Mouse (Mus musculus) E14TG2a.4 (cell line): ENCODE results near the gene Six2.

ENCODE experiments used
- H3K27me3 ChIP-seq: 2 replicates; pipeline ENCODE4 v1.6.1; 2014; ENCODE audit warnings: low read length, control low read depth; ENCODE audit not compliant: insufficient read depth
- H3K36me3 ChIP-seq: 2 replicates; pipeline ENCODE4 v1.6.1; 2014; ENCODE audit warnings: low read length, control low read depth; ENCODE audit not compliant: insufficient read depth
- H3K4me1 ChIP-seq: replicated peaks from 2 replicates; pipeline ENCODE4 v1.6.1; 2014; ENCODE audit warnings: low read depth, low read length, control low read depth
- H3K4me3 ChIP-seq: replicated peaks from 2 replicates; pipeline ENCODE4 v1.5.1; 2014; ENCODE audit warnings: mild to moderate bottlenecking, low read length
- H3K9me3 ChIP-seq: 2 replicates; pipeline ENCODE4 v1.6.1; 2014; ENCODE audit warnings: low read length, control low read depth
- CTCF ChIP-seq: conservative IDR thresholded peaks from 2 replicates; pipeline ENCODE4 v1.5.1; 2014; ENCODE audit warnings: low read length
- NANOG ChIP-seq: IDR thresholded peaks from 2 replicates; pipeline ENCODE4 v1.6.1; 2014; ENCODE audit warnings: borderline replicate concordance, low read length, mixed read lengths
- POU5F1 ChIP-seq: IDR thresholded peaks from 2 replicates; pipeline ENCODE4 v1.6.1; 2014; ENCODE audit warnings: low read length, borderline replicate concordance

Gene Six2

DNA sequence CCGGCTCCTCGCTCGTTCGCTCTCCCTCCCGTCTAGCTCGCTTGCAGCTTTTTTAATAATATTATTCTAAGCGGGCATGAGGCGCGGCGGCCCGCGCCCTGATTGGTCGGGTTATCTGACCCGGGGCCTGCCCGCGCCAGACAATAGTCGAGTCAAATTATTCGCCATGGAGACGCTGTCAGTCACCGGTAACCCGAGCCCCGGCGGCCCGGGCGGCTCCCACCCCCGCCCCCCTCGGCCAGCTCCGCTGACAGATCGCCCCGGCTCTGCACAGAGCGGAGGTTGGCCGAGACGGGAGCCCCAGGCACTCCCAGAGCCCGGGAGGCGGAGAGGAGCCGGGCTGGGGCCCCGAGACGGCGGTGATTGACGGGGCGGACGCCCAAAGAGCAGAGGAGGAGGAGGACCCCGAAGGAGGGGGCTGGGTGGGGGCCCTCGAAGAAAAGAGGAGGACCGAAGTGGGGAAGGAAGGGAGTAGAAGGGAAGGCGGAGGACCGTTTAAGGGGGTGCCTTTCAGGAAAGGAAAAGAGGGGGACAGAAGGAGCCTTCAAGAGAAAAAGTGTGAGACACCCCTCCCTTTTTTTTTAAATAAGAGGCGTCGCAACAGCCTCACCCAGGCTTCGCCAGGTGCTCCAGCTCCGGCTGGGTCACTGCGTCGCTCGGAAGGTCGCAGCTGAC lies at the start of gene Six2:
Gene Six2 (minus strand): TSS at position 39 of the 675 bp plus-strand sequence.
- peak within 1 kb of the TSS; percentile 72 for H3K4me3 ChIP-seq

GRCm38 (mm10) chr17:85737090-85737780 lies 49.2 kb upstream of the Six2 start:
- Histone ChIP-seq H3K27me3 (no peaks in the 10 kb centered on the region), H3K4me1 (peaks cover 4% of the 10 kb centered on the region; the same call in 1 of the 2 replicates), H3K9me3 (no peaks in the 10 kb centered on the region), H3K4me3 (no peak overlapping the region), H3K36me3 (no peaks in the 10 kb centered on the region)
- no peak for TF ChIP-seq CTCF

More for the DNA sequence above, at the start of gene Six2:
- TF ChIP-seq CTCF (no peak), POU5F1 (no peak), NANOG (no peak)
- Histone ChIP-seq H3K27me3 (peaks cover 94% of the 10 kb centered on the region), H3K9me3 (no peaks in the 10 kb centered on the region), H3K36me3 (no peaks in the 10 kb centered on the region), H3K4me1 (peaks cover 79% of the 10 kb centered on the region)

- no peak for TF ChIP-seq POU5F1
- no peak for TF ChIP-seq NANOG
- no peak for TF ChIP-seq CTCF
- H3K4me3 ChIP-seq = no peak overlapping the region
- H3K36me3 ChIP-seq = no peaks in the 10 kb centered on the region
- H3K27me3 ChIP-seq = no peaks in the 10 kb centered on the region; the same call in 1 of the 2 replicates
- no peaks in the 10 kb centered on the region for H3K4me1 ChIP-seq
- H3K9me3 ChIP-seq = no peaks in the 10 kb centered on the region
Observed at GRCm38 (mm10) chr17:85731329-85731728, 43.3 kb upstream of the Six2 start.

DNA sequence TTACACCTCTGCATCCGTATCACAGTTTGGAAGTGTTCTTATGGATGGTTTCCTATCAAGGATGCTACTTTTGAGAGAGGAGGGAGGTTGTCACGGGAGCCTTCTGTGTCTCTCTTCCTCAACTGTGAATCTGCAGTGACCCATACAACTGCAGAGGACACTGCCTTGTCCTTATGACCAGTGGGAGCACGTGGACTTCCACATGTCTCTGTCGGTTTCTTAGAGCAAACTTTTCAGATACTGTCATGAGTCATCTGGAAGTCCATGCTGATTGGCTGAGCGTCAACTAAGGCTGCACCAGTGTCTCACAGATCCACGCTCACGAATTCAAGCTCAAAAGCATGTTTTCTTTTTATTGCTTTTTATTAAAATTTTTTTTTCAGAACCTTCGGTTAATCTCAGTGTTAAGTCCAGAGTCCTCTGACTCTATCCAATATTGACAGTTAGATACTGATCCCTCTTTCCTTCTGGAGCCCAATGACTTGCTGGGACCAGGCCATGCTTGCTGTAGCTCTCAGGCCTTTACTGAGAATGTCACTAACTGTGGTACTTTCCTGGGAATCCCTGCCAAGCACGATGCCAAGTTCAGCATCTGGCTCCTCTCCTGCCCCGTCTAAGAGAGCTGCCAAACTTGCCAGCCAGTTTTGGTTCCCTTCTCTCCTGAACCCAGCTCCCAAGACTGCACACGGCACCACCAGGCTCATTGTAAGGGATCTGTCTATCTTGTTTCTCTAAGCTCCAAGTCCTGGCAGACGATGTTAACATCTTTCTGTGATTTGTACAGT lies 42.3 kb upstream of the Six2 start:
- H3K4me1 ChIP-seq = no peaks in the 10 kb centered on the region
- no peak overlapping the region for H3K4me3 ChIP-seq
- H3K36me3 ChIP-seq = no peaks in the 10 kb centered on the region
- H3K27me3 ChIP-seq = no peaks in the 10 kb centered on the region; the same call in none of the 2 replicates
- no peaks in the 10 kb centered on the region for H3K9me3 ChIP-seq
- TF ChIP-seq POU5F1 (no peak), CTCF (no peak), NANOG (no peak)

DNA sequence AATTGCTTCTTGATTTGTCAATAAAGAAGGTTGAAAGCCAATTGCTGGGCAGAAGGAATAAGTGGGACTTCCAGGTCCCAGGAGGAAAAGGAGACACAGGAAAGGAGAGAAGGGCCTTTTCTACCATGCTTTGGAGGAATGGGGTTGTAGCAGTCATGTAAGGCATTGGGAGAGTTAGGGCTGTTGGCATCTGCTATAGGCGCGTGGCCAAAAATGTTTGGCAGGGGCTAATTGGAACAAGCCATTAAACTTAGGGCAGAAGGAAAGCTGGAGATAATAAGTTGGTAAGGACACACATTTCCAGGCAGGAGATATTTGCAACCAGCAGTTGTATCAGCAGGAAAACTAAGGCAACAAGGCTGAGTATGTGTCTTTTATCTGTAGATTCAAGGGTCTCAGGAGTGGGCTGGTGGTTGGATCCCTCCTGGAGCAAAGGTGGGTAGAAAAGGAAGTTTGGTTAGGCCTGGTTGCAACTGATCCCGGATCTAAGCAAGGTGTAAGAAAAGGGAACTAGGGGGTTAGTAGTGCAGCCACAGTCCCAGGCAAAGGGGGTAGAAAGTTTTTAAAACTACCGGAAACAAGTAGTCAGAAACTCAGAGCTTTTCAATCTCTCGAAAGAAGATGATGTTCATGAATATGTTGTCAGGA lies 40.1 kb upstream of the Six2 start:
- Histone ChIP-seq H3K9me3 (peaks cover 5% of the 10 kb centered on the region; the same call in 1 of the 2 replicates), H3K4me3 (no peak overlapping the region), H3K36me3 (no peaks in the 10 kb centered on the region), H3K4me1 (no peaks in the 10 kb centered on the region), H3K27me3 (no peaks in the 10 kb centered on the region; the same call in none of the 2 replicates)
- TF ChIP-seq NANOG (no peak), CTCF (no peak), POU5F1 (no peak)

GRCm38 (mm10) chr17:85725988-85726387 lies 37.9 kb upstream of the Six2 start:
- H3K27me3 ChIP-seq = no peaks in the 10 kb centered on the region; the same call in none of the 2 replicates
- H3K4me3 ChIP-seq = no peak overlapping the region
- H3K4me1 ChIP-seq = no peaks in the 10 kb centered on the region
- TF ChIP-seq POU5F1 (no peak), CTCF (no peak), NANOG (no peak)
- peaks cover 5% of the 10 kb centered on the region; the same call in 1 of the 2 replicates for H3K9me3 ChIP-seq
- no peaks in the 10 kb centered on the region for H3K36me3 ChIP-seq

- Histone ChIP-seq H3K27me3 (peaks cover 3% of the 10 kb centered on the region), H3K4me1 (no peaks in the 10 kb centered on the region), H3K36me3 (no peaks in the 10 kb centered on the region), H3K4me3 (no peak overlapping the region), H3K9me3 (peaks cover 5% of the 10 kb centered on the region; the same call in 1 of the 2 replicates)
- TF ChIP-seq CTCF = no peak
- TF ChIP-seq POU5F1 = no peak
- no peak for TF ChIP-seq NANOG
Observed at GRCm38 (mm10) chr17:85723166-85723565, 35.1 kb upstream of the Six2 start.

DNA sequence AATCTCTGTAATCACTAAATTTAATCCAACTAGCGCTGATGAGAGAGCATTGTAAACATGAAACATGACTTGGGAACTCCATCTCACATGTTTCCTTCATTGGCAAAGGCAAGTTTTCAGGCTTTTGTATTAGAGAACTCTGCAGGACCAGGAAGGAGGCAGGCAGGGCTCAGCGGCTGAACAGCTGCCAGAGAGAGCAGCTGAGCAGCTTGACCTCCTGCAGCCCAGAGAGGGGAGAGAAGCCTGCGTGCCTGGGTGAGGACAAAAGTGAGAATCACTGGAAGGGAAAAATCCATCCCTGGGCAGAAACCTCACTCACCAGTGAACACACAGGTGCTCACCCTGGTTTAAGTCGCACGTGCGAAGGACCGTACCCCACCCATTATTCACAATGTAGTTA lies 29.2 kb upstream of the Six2 start:
- H3K36me3 ChIP-seq = no peaks in the 10 kb centered on the region
- H3K4me1 ChIP-seq = no peaks in the 10 kb centered on the region
- H3K9me3 ChIP-seq = no peaks in the 10 kb centered on the region
- TF ChIP-seq NANOG (no peak), POU5F1 (no peak), CTCF (no peak)
- H3K4me3 ChIP-seq = no peak overlapping the region
- H3K27me3 ChIP-seq = peaks cover 17% of the 10 kb centered on the region
